Mouse (Mus musculus) hindbrain, embryonic 11.5 days (tissue): ENCODE results near the gene Galnt12. TPM values are rescaled to one million over a fixed set of nuclear protein-coding genes. Genes with fewer than 3 reads are reported as not detected.
"Not testable (repeated sequence)": the region's sequence is repeated elsewhere in the genome, so short reads cannot be mapped to it uniquely, and the experiment has no call there.

Source experiments
- ATAC-seq: fragments of 200-750 bp; cut with Nextera tagmentation; 2 replicates; pipeline ENCODE4 v1.8.0; 2017; ENCODE audit warnings: mild to moderate bottlenecking, moderate TSS enrichment, moderate library complexity; ENCODE audit not compliant: low FRiP score
- DNase-seq: peaks from one replicate; pipeline ENCODE4 v3.0.0-alpha.2; 2015; ENCODE audit warnings: low spot score
- H3K27ac ChIP-seq: fragments of 300-500 bp; sonication (generic); 2 replicates; pipeline ENCODE4 v1.5.1; 2014; ENCODE audit warnings: mild to moderate bottlenecking, low read depth, low read length
- H3K27me3 ChIP-seq: fragments of 300-500 bp; sonication (generic); 2 replicates; pipeline ENCODE4 v1.6.1; 2014; ENCODE audit warnings: mild to moderate bottlenecking, low read length, moderate library complexity, mixed read lengths; ENCODE audit not compliant: control insufficient read depth, insufficient read depth
- H3K36me3 ChIP-seq: fragments of 300-500 bp; sonication (generic); 2 replicates; pipeline ENCODE4 v1.6.1; 2014; ENCODE audit warnings: mild to moderate bottlenecking, low read length, moderate library complexity, mixed read lengths; ENCODE audit not compliant: control insufficient read depth, insufficient read depth
- H3K4me1 ChIP-seq: fragments of 300-500 bp; sonication (generic); replicated peaks from 2 replicates; pipeline ENCODE4 v1.6.1; 2014; ENCODE audit warnings: low read length, mixed read lengths; ENCODE audit not compliant: control insufficient read depth, insufficient read depth
- H3K4me2 ChIP-seq: fragments of 300-500 bp; sonication (generic); replicated peaks from 2 replicates; pipeline ENCODE4 v1.6.1; 2014; ENCODE audit warnings: mild to moderate bottlenecking, low read depth, low read length
- H3K4me3 ChIP-seq: fragments of 300-500 bp; sonication (generic); 2 replicates; pipeline ENCODE4 v1.5.1; 2014; ENCODE audit warnings: low read depth, low read length
- H3K9ac ChIP-seq: fragments of 300-500 bp; sonication (generic); 2 replicates; pipeline ENCODE4 v1.6.1; 2014; ENCODE audit warnings: low read depth, low read length
- H3K9me3 ChIP-seq: fragments of 300-500 bp; sonication (generic); 2 replicates; pipeline ENCODE4 v1.6.1; 2016; ENCODE audit warnings: low read length; ENCODE audit not compliant: control insufficient read depth
- WGBS: fragments of 180-500 bp; shearing (Covaris S2); extraction: QIAGEN DNeasy Blood & Tissue Kit; methylation state at CpG from one replicate; pipeline ENCODE4 v1.1.7; 2014; 5-methylcytosine and 5-hydroxymethylcytosine counted together
- polyA plus RNA-seq: library from polyadenylated mRNA; unstranded; fragments of >200 nt; fragmentation: Nextera tagmentation; extraction: Ambion mirVana; gene quantifications from 2 replicates; pipeline ENCODE4 v1.2.1, GENCODE M21; 2014

The Galnt12 gene
- polyA plus RNA-seq, 1 experiment from 2014 or later, result 2.8 TPM

DNA sequence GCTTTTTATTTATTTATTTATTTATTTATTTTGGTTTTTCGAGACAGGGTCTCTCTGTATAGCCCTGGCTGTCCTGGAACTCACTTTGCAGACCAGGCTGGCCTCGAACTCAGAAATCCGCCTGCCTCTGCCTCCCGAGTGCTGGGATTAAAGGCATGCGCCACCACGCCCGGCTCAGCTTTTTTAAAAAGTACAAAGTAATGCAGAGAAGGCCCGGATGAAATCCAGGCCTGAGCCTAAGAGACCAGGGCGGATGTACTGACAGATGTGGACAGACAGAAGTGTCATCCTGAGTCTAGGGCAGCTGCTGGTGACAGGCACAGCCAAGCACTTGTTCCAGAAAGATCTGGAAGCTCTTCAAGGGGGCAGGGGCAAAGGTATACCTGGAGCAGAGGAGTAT, 36.5 kb upstream of the Galnt12 start:
- H3K9me3 ChIP-seq, H3K27ac ChIP-seq, H3K36me3 ChIP-seq, DNase-seq, H3K9ac ChIP-seq, H3K27me3 ChIP-seq, H3K4me1 ChIP-seq, H3K4me2 ChIP-seq, H3K4me3 ChIP-seq, ATAC-seq: not testable (repeated sequence)
- WGBS, result 96% methylated on average over 9 of the region's 9 CpGs

DNA sequence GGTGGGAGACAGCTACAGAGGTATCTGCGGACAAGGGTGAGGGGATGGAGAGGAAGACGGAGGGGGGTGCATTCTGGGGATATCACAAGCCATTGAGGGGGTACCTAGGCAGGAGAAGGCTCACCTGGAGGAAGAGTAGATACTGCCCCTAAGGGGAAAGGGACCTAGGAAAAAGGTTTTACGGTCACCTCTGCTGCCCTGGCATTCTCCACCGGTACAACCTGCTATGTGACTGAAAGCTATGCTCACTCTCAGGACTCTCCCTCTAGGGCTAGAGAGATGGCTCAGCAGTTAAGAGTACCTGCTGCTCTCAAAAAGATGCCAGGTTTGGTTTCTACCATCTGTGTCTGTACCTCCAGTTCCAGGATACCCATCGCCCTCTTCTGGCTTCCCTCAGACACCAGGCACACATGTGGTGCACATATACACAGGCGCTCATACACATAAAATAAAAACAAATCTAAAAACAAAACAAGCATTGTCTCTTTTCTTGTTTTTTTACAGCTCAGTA, 36.1 kb upstream of the Galnt12 start:
- WGBS, result 97% methylated on average over 6 of the region's 6 CpGs
- no peak overlapping the region for H3K9ac ChIP-seq
- no peak for DNase-seq
- no peak overlapping the region for H3K27ac ChIP-seq
- no peak for ATAC-seq
- H3K4me3 ChIP-seq, result no peak overlapping the region
- peaks cover 4% of the 10 kb centered on the region; the same call in 1 of the 2 replicates for H3K4me1 ChIP-seq
- no peaks in the 10 kb centered on the region for H3K9me3 ChIP-seq
- H3K27me3 ChIP-seq, result no peaks in the 10 kb centered on the region
- no peaks in the 10 kb centered on the region for H3K36me3 ChIP-seq
- no peak overlapping the region for H3K4me2 ChIP-seq

DNA sequence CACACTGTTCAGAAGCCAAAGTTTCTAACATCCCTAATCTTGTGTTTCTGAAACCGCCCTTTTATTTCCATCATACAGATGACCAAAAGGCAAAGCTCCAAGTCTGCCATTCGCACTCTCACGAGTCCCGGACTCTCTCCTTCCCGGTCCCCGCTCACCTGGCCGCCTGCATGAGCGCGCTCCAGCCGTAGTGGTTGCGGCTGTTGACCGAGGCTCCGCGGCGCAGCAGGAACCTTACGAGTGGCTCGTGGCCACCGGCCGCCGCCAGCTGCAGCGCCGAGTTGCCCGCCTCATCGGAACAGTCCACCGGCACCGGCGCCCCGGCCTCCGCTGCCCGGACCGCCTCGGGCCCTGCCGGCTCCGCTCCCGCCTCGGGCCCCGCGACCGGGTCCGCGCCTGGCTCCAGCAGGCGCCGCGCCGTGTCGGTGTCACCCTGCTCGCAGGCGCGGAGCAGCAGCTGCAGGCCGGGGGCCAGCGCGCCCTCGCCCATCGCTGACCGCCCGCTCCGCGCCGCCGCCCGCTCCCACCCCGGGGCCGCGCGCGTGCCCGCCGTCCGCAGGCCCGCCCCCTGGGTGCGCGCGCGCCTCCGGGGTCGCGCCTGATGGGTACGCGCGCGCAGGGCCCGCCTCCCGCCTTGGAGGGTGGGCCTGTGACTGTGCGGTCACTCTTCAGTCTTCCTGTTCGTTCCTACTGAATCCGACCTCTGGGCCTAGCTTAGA, 34.8 kb upstream of the Galnt12 start, which contains the start of gene Anks6:
TSS of gene Anks6 (minus strand) at position 637 of the 719 bp plus-strand sequence.
- peak; percentile 86 for DNase-seq
- Histone ChIP-seq H3K4me2 (peak within 1 kb of the TSS; percentile 81), H3K27me3 (no peaks in the 10 kb centered on the region), H3K27ac (peak within 1 kb of the TSS; percentile 63; the same call in 1 of the 2 replicates), H3K36me3 (no peaks in the 10 kb centered on the region), H3K9ac (peak within 1 kb of the TSS; percentile 77), H3K4me3 (peak within 1 kb of the TSS; percentile 69), H3K4me1 (no peaks in the 10 kb centered on the region), H3K9me3 (no peaks in the 10 kb centered on the region)
- peak; percentile 95 for ATAC-seq
- WGBS, result 0% methylated on average over 60 of the region's 86 CpGs

DNA sequence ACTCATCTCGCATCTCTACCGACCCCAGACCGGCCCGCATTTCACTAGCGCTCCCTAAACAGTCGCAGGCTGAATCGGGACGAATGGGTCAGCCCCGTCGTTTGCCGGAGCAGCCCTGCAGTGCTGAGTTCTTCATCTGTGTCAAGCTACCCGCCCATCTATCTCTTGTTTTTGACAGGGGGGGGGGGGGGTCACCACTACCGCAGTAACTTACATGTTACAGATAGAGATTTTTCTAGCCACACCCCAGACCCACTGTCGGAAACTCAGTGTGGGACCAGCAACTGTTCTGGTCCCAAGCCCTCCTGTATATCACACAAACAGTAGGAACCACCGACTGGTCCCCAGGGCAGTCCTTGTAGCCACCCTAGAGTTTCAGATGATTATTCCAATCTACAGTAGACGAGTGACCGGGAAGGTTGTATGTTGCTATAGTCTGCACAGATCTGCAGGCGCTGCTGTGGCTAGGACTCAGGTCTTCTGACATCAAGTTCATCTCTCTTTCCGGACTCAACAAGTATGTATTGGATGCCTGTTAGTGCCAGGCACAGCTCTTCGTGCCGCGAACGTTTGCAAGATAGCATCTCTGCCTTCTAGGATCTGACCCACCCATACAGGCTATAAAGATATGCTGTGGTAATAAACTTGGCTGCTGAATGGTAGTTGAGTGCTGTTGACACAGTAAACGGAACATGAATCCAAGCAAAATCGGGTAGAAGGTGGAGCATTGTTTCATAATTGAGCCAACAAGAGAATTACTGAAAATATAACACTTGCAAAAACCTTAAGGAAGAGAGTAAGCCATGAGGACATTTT, 34.0 kb upstream of the Galnt12 start:
- Histone ChIP-seq H3K27ac (no peak overlapping the region), H3K27me3 (no peaks in the 10 kb centered on the region), H3K4me1 (no peaks in the 10 kb centered on the region), H3K9ac (peak overlapping the region; percentile 77), H3K36me3 (no peaks in the 10 kb centered on the region), H3K4me3 (peak overlapping the region; percentile 69), H3K9me3 (no peaks in the 10 kb centered on the region), H3K4me2 (peak overlapping the region; percentile 81)
- 40% methylated on average over 25 of the region's 25 CpGs for WGBS
- DNase-seq (no peak), ATAC-seq (peak; percentile 63; the same call in 1 of the 2 replicates)

DNA sequence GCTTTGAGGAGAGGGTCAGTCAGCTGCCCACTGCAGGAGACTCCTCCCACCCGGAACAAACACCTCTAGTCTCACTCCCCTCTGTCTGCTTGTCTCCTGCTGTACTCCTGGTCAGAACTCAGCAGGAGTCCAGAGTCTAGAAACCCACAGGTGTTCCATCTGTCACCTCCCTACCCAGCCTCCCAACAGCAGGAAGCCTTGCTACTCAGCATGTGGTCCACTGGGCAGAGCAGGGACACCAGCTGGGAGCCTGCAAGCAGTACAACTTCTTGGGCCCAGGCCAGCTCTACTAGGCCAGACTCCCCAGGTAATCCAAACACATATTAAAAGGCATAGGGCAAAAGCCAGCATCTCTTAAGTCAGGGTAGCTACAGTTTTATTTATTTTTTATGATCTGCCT, 30.8 kb upstream of the Galnt12 start:
- no peaks in the 10 kb centered on the region for H3K27me3 ChIP-seq
- no peaks in the 10 kb centered on the region for H3K4me1 ChIP-seq
- ATAC-seq (no peak), DNase-seq (no peak)
- no peaks in the 10 kb centered on the region for H3K9me3 ChIP-seq
- H3K4me3 ChIP-seq, result no peak overlapping the region
- no peak overlapping the region for H3K9ac ChIP-seq
- WGBS, result 16% methylated on average over 1 of the region's 1 CpGs
- no peak overlapping the region for H3K4me2 ChIP-seq
- H3K36me3 ChIP-seq, result no peaks in the 10 kb centered on the region
- no peak overlapping the region for H3K27ac ChIP-seq

DNA sequence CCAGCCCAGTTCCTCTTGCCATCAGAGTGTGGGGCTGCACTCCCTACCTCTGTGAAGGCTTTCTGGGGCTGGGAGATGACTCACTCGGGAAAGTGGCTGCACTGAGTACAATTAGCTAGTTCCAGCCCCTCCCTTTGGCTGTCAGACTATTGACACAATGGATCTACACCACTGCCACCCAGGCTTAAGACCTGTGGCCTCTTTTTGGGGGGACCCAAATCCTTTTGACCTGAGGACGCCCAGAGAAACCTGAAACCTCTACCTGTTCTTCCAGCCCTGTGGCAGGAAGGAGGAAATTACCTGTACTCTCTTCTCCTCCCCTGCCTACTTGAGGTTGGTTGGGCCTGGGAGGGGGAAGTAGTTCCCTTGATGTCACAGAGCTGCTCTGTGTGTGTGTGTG, 16.7 kb upstream of the Galnt12 start:
- H3K4me1 ChIP-seq, result no peaks in the 10 kb centered on the region
- no peak overlapping the region for H3K4me3 ChIP-seq
- no peaks in the 10 kb centered on the region for H3K27me3 ChIP-seq
- H3K27ac ChIP-seq, result no peak overlapping the region
- H3K36me3 ChIP-seq, result no peaks in the 10 kb centered on the region
- WGBS, result 40% methylated on average over 2 of the region's 2 CpGs
- DNase-seq (no peak), ATAC-seq (no peak)
- H3K9ac ChIP-seq, result no peak overlapping the region
- H3K4me2 ChIP-seq, result no peak overlapping the region
- no peaks in the 10 kb centered on the region for H3K9me3 ChIP-seq

DNA sequence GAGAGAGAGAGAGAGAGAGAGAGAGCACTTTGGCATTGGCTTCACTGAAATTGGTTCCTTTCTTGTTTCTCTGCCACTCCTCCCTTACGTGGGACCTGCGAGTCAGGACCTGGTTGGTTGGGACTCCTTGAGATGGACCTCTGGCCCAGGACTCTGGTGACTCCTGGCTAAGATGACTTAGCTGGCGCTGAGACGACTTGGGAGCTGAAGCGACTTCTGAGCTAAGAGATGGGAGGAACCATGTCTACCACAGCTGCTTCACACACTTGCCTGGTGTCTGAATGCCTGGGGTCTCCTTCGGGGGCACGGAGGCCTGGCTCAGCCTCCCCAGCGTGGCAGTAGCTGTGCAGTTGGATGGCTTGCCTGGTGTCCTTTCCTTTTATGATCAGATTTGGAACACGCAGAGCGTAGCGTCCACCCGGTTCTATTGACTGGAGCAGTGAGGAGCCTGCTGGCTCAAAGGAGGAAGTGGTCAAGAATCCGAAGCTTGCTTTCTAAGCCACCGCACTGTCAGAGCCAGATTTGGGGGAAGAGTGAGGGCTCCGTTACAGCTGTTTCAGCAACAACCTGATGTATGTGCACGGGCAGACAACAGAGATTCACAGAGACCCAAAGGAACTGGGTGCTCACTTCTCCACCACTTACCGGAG, 11.6 kb upstream of the Galnt12 start:
- Histone ChIP-seq H3K9me3 (no peaks in the 10 kb centered on the region), H3K4me1 (no peaks in the 10 kb centered on the region), H3K27me3 (no peaks in the 10 kb centered on the region), H3K4me3 (no peak overlapping the region), H3K9ac (no peak overlapping the region), H3K36me3 (no peaks in the 10 kb centered on the region), H3K4me2 (no peak overlapping the region), H3K27ac (no peak overlapping the region)
- 89% methylated on average over 17 of the region's 17 CpGs for WGBS
- ATAC-seq (no peak), DNase-seq (no peak)

DNA sequence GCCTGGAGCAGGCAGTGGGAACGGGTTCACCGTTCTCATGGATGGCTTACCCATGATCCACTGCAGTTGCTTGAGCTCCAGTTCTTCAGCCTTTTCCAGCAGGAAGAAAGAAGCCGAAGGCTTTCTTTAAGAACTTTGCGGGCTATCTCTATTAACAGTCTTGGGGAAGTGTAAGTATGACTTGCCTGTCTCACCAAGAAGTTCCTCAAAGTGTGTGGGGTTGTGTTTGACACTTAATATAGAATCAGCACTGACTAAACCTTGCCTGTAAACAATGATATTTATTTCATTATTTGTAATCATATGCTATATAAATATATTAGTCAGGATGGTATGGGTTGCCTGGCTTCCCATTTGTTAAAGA, 11.1 kb upstream of the Galnt12 start:
- no peak for ATAC-seq
- H3K27me3 ChIP-seq, result no peaks in the 10 kb centered on the region
- no peak overlapping the region for H3K9ac ChIP-seq
- no peak overlapping the region for H3K4me2 ChIP-seq
- WGBS, result 97% methylated on average over 4 of the region's 4 CpGs
- no peaks in the 10 kb centered on the region for H3K36me3 ChIP-seq
- H3K9me3 ChIP-seq, result no peaks in the 10 kb centered on the region
- DNase-seq, result no peak
- H3K27ac ChIP-seq, result no peak overlapping the region
- no peaks in the 10 kb centered on the region for H3K4me1 ChIP-seq
- no peak overlapping the region for H3K4me3 ChIP-seq
